Mouse (Mus musculus): ENCODE data around the gene Enox1.

Gene Enox1

GRCm38 (mm10) chr14:77638148-77638547 lies 481.6 kb downstream of the Enox1 start:
- no peak for DNase-seq

- no peak for DNase-seq
These were observed 482.1 kb downstream of the Enox1 start for GRCm38 (mm10) chr14:77638616-77639015.

- no peak for DNase-seq
These were observed 483.0 kb downstream of the Enox1 start for GRCm38 (mm10) chr14:77639586-77639985.

- no peak for DNase-seq
These were observed 485.8 kb downstream of the Enox1 start for GRCm38 (mm10) chr14:77642314-77642713.

- DNase-seq: no peak
These were observed 489.6 kb downstream of the Enox1 start for GRCm38 (mm10) chr14:77646196-77646595.

- DNase-seq: no peak
These were observed 490.5 kb downstream of the Enox1 start for GRCm38 (mm10) chr14:77647017-77647416.

GRCm38 (mm10) chr14:77648305-77648704 lies 491.7 kb downstream of the Enox1 start:
- DNase-seq: no peak

GRCm38 (mm10) chr14:77658739-77659138 lies 502.2 kb downstream of the Enox1 start:
- DNase-seq: no peak

GRCm38 (mm10) chr14:77662273-77662672 lies 505.7 kb downstream of the Enox1 start:
- no peak for DNase-seq

- DNase-seq: no peak
These were observed 506.4 kb downstream of the Enox1 start for GRCm38 (mm10) chr14:77662994-77663393.

GRCm38 (mm10) chr14:77668096-77668495 lies 511.5 kb downstream of the Enox1 start:
- DNase-seq: no peak

GRCm38 (mm10) chr14:77669494-77669893 lies 512.9 kb downstream of the Enox1 start:
- no peak for DNase-seq

GRCm38 (mm10) chr14:77670945-77671344 lies 514.4 kb downstream of the Enox1 start:
- DNase-seq: no peak

- no peak for DNase-seq
These were observed 515.4 kb downstream of the Enox1 start for GRCm38 (mm10) chr14:77671961-77672360.

- no peak for DNase-seq
These were observed 516.6 kb downstream of the Enox1 start for GRCm38 (mm10) chr14:77673138-77673537.

- DNase-seq: no peak
These were observed 521.4 kb downstream of the Enox1 start for GRCm38 (mm10) chr14:77677951-77678350.

GRCm38 (mm10) chr14:77679877-77680276 lies 523.3 kb downstream of the Enox1 start:
- no peak for DNase-seq

- DNase-seq: no peak
These were observed 526.5 kb downstream of the Enox1 start for GRCm38 (mm10) chr14:77682888-77683555.

- DNase-seq: no peak
These were observed 533.3 kb downstream of the Enox1 start for GRCm38 (mm10) chr14:77689816-77690215.

GRCm38 (mm10) chr14:77705006-77705405 lies 548.4 kb downstream of the Enox1 start:
- no peak for DNase-seq

- DNase-seq: no peak
These were observed 550.1 kb downstream of the Enox1 start for GRCm38 (mm10) chr14:77706511-77707246.

GRCm38 (mm10) chr14:77707279-77707678 lies 550.7 kb downstream of the Enox1 start:
- DNase-seq: no peak

GRCm38 (mm10) chr14:77708354-77709150 lies 552.0 kb downstream of the Enox1 start:
- DNase-seq: no peak
